Mouse (Mus musculus): ENCODE results near the gene Fmnl2.

The Fmnl2 gene

GRCm38 (mm10) chr2:53038253-53038652 is 180.6 kb downstream of the Fmnl2 start:
- DNase-seq (ENCODE audit: low read depth, low spot score) = no peak

- DNase-seq (ENCODE audit: low read depth, low spot score) = no peak
Observed at GRCm38 (mm10) chr2:53038737-53039136, 181.1 kb downstream of the Fmnl2 start.

DNA sequence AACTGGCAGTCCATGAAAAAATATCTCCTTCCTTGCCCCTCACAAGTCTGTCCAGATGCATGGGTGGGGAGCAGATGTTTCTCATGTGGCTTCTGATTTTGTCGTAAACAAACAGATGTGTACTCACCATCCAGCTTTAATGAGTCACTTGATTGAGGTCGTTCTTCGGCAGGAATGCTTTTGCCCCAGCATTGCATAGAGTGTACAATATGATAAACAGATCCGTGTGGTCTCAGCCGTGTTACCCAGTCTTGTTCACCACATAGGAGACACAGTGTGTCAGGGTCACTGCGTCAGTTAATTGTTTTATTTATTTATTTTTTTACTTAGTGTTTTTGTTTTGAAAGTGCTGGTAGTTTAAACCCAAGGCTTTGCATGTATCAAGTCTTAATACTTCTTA is 189.4 kb downstream of the Fmnl2 start:
- no peak for DNase-seq (ENCODE audit: low read depth, low spot score)

- no peak for DNase-seq (ENCODE audit: low read depth, low spot score)
Observed at GRCm38 (mm10) chr2:53047749-53048387, 190.2 kb downstream of the Fmnl2 start.

DNA sequence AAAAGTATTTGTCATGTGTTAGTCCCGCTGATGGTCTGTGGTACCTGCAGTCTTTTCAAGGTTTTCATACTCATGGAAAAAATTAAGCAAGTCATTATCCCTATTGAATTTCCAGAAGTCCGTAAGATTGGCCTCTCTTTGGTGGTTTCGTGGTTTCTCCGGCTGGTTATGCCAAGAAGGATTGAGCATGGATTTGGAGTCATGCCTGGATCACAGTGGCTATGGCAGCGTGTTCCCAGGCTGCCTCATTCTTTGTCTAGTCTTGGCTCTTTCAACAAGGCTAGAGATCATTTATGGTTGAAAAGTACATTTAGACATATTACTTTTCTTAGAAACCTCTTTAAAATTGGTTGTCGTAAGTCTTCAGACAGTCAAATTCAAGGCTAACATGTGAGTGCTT is 192.7 kb downstream of the Fmnl2 start:
- no peak for DNase-seq (ENCODE audit: low read depth, low spot score)

- no peak for DNase-seq (ENCODE audit: low read depth, low spot score)
Observed at GRCm38 (mm10) chr2:53051502-53051901, 193.8 kb downstream of the Fmnl2 start.

- DNase-seq (ENCODE audit: low read depth, low spot score) = no peak
Observed at GRCm38 (mm10) chr2:53053714-53054113, 196.1 kb downstream of the Fmnl2 start.

DNA sequence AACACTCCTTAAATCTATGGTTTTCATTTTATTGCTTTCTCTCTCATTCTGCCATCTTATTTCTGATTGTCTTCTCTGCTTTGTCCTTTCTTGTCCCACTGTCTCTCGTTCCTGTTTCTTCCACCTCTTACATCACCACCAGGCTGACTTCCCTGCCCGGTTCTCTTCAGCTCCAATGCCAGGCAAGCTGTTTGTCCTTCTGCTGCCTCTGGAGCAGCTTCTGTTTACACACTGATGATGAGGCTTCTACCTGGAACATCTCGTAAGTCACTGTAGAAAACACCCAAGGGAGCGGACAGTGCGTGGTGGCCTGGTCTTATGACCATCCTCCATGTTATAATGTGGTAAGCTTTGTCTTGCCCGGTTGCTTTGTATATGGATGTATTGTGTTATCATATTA is 198.9 kb downstream of the Fmnl2 start:
- DNase-seq (ENCODE audit: low read depth, low spot score) = no peak

DNA sequence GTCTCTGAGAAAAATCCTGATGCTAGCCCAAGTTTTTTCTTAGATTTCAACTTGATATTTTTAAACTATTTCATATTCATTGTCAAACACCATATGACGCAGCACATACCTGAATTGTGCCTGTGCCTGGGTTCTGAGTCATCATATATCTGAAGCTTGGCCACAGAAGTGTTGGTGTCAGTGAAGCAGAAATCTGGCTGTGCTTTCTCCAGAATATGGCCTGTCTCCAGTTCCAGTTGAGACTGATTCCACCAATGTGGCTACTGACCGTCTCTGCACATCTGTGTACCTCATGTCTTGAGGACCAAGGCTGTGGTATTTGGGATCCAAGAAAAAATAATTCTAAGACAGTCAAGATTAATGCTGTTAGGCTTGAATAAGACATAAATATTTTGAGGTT is 199.6 kb downstream of the Fmnl2 start:
- DNase-seq (ENCODE audit: low read depth, low spot score) = no peak

DNA sequence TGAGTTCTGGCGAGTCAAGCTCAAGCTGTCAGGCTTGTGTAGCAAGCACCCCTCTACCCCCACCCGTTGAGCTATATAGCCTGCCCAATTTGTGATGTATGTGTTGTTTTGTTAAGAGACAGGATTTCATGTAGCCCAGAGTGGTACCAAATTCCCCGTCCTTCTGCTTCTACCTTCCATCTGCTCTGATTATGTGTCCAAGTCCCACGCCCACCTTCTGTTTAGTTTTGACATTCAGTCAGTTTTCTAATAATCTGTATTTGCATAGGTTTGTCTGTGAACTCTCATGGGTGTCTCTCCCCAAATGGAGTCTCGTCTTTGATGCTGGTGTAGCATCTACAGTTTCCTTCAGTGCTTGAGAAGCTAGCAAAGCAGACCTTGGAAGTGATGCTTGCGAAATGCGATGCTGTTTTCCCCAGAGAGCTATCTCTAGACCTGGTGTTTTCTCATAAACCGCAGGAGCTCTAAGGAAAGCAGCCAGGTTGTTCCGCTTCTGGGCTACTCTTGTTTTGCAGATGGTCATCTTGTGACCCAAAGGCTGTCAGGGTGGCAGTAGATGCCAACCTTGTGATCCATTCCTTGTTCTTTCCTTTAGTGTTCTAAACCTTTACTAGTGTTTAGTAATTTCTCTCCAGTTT is 203.8 kb downstream of the Fmnl2 start:
- DNase-seq (ENCODE audit: low read depth, low spot score) = no peak

DNA sequence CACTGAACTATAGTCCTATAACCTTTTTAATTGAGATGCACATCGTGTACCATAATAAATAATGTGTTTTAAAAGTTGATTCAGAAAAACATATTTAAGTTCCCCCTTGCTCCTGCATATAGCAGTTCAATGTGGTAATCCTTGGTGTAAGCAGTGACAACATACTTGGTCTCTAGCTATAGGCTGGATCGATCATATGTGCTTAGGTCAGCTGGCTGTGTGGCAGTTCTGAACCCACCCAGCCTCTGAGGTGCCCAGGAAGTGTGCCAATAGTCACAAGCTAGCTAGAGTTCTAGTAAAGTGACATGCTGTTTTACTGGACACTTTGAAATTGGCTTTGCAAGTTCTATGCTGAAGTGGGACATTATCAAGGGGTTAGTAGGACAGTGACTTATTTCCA is 209.3 kb downstream of the Fmnl2 start:
- DNase-seq (ENCODE audit: low read depth, low spot score) = no peak

DNA sequence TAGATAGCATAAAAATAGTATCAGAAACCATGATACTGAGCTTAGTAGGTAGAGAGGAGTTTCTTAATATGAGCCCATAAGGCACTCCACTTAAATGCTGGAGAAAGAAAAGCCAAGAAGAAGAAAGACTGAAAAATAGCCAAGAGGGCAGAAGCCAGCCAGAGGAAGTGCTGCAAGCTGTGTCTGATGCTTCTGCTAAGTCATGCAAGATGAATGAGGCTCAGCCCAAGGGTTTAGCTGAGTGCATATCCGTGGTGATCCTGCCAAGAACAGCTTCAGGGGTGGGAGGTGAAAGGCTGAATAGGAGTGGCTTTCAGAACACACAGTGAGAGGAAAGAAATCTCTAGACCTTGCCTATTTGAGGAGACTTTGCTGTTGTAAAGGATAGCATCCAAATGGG is 212.9 kb downstream of the Fmnl2 start:
- DNase-seq (ENCODE audit: low read depth, low spot score) = peak; percentile 15

DNA sequence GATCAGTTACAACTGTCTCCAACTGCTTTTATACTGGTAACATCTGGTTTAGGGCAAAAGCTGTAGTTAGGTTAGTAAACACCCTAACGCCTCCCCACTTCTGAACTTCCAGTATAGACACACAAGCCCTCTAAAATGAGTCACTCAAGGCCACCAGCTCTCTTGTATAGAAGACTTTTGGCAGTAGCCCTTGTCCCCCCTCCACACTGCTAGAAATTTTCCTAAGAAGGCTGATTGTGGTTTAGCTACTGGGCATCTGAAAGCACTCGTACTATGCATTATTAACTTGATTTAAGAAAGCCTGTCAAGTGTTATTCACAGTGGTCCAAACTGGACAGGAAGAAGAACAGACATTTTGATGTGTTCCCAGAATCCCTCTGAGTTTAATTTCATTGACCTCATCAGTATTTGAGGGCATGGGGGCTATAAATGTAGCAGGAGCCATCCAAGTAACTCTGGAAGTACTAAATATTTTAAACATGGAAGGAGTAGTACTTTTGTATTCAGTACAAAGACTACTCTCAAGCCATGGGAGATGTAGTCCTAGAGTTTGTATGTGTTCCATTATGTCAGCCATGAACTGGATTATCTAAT is 222.1 kb downstream of the Fmnl2 start:
- DNase-seq (ENCODE audit: low read depth, low spot score) = no peak

DNA sequence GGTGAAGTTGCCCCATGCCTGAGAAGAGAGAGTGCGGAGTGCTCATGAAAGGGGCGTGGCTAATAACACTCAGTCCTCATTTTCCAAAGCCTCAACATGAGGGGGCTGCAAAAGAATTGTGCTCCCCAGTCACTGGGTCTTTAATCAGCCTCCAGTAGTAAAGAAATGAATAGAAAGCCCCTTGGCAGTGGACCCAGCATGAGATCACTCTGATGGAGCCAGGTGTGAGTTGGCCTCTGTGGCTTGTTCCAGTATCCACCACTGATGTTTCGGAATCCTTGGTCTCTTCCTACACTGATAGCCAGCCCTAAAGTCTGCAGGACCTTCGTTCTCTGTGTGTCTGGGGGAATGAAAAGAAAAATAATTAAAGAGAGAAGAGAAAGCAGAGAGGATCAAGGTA is 224.4 kb downstream of the Fmnl2 start:
- DNase-seq (ENCODE audit: low read depth, low spot score) = no peak

GRCm38 (mm10) chr2:53082501-53082900 is 224.8 kb downstream of the Fmnl2 start:
- DNase-seq (ENCODE audit: low read depth, low spot score) = no peak

DNA sequence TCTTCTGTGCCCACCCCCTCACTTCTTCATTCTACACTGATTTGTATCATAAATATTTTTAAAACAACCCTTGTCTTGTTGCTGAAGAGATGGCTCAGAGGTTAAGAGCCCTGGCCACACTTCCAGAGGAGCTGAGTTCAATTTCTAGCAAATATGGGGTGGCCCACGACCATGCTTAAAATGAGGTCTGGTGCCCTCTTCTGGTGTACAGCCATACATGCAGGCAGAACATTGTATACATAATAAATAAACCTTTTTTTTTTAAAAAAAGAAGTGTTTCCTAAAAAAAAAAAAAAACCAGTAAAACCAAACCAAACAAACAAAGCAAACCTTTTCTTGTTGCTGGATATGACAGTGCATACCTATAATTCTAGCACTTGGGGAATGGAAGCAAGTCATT is 225.6 kb downstream of the Fmnl2 start:
- peak; percentile 6 for DNase-seq (ENCODE audit: low read depth, low spot score)

- peak; percentile 74 for DNase-seq (ENCODE audit: low read depth, low spot score)
Observed at GRCm38 (mm10) chr2:53085617-53086202, 228.1 kb downstream of the Fmnl2 start.

GRCm38 (mm10) chr2:53088744-53089143 is 231.1 kb downstream of the Fmnl2 start:
- no peak for DNase-seq (ENCODE audit: low read depth, low spot score)

DNA sequence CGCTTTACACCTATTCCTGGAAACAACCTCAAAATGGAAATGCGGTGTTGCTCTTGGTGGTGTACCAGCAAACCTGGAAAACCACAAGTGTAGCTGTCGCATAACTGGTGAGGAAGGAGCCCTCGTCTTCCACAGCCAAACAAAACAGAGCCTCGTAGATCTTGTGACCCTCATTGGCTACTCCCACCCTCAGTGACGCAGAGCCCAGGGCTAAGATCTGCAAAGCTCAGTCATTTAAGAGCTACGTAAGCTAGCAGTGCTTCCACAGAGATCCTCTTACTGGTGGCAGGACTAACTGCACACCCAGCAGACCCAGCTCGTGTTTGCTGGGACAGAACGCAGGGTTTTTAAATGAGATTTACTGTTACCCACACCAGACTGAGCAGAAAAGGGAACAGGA is 237.4 kb downstream of the Fmnl2 start:
- DNase-seq (ENCODE audit: low read depth, low spot score) = no peak

DNA sequence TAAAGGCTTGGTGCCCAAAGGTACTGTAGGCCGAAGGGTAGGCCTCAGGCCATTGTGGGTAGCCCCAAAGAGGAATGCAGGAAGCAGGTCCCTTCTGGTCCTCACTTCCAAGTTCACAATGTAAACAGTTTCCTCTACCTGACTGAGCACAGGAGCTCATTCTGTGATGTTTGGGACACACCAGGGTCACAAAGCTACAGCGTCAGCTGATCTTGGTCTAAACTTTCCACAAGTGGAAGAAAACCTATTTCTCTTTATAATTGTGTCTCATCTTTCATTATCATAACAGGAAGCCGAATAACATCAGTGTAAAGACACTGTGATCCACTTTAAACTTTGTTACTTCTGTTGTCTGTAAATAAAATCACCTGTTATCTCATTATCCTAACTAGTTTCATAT is 237.8 kb downstream of the Fmnl2 start:
- no peak for DNase-seq (ENCODE audit: low read depth, low spot score)

DNA sequence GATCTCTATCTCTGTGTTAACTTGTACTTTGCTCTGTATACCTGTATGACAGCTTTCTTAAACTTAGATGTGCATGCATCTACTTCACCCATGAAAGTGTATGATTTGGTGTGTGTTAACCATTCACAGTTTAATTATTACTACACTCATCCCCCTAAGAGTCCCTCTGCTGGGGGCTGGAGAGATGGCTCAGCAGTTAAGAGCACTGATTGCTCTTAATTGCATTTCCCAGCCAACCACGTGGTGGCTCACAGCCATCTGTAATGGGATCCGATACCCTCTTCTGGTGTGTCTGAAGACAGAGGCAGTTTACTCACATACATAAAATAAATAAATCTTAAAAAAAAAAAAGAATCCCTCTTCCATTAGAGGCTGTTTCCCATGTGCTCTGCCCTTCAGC is 242.4 kb downstream of the Fmnl2 start:
- DNase-seq (ENCODE audit: low read depth, low spot score) = no peak

GRCm38 (mm10) chr2:53101885-53102740 is 244.5 kb downstream of the Fmnl2 start:
- no peak for DNase-seq (ENCODE audit: low read depth, low spot score)

Data from ES-CJ7 (cell line).